Comparison of ENCODE assay signal across 24 mouse cellular contexts in the genomic region with DNA sequence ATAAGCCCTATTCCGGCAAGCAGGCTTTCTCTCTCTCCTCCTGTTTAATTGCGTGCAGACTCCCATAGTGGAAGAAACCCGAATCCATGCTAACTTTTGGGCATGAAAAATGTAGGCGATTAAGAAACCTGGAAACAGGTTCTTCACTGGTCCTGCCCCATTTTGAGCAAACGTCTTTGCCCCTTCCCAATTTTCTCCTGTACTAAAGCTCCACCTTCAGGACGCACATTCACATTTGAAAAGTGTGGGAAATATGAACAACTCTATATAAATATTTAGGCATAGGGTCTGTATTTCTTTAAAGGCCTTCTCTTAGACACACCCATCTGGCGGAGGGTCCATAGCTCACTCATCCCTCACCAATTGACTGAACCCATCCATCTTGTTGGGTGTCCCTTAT. TPM values are rescaled to one million over a fixed set of nuclear protein-coding genes. Genes with fewer than 3 reads are reported as not detected.
DNase-seq lines count a peak whose midpoint lies in the region; ATAC-seq and TF ChIP-seq lines count a peak whose summit lies in the region.
"Had no signal": no experiment of that assay in that cellular context is flagged by ENCODE, and none has a peak within 500 bp of the region (broad histone marks: within the 10 kb centered on the region; RNA-seq: fewer than 3 reads in every experiment).

No protein-coding gene starts in this region.

- no peaks in the 10 kb centered on the region for H3K4me1 ChIP-seq in heart, adult 2 months (ENCODE audit: control insufficient read depth, insufficient read depth, low read length)
- H3K4me1 ChIP-seq in heart, embryonic 10.5 days, result peaks cover 36% of the 10 kb centered on the region
- peaks cover 14% of the 10 kb centered on the region for H3K4me1 ChIP-seq in limb, embryonic 14.5 days (ENCODE audit: control insufficient read depth, insufficient read depth, low read length)
- peaks cover 34% of the 10 kb centered on the region for H3K4me1 ChIP-seq in limb, embryonic 10.5 days
- H3K4me1 ChIP-seq in MEL (ENCODE audit: control insufficient read depth in 1 of 2, insufficient read depth in 2 of 2, low read length in 2 of 2), result peaks cover 2 to 28% of the 10 kb centered on the region in 2 experiments

- H3K36me3 ChIP-seq in heart, adult 2 months (ENCODE audit: control insufficient read depth, insufficient read depth, low read length), result no peaks in the 10 kb centered on the region
- H3K36me3 ChIP-seq in heart, embryonic 10.5 days, result no peaks in the 10 kb centered on the region
- H3K36me3 ChIP-seq in limb, embryonic 14.5 days (ENCODE audit: control insufficient read depth, insufficient read depth, low read length), result no peaks in the 10 kb centered on the region
- no peaks in the 10 kb centered on the region for H3K36me3 ChIP-seq in limb, embryonic 10.5 days
- peaks cover 0 to 21% of the 10 kb centered on the region in 2 experiments; a peak in 2 of 4 replicates for H3K36me3 ChIP-seq in MEL (ENCODE audit: control insufficient read depth in 1 of 2, insufficient read depth in 2 of 2, low read length in 2 of 2)
- H3K36me3 ChIP-seq: embryonic facial prominence, embryonic 13.5 days; heart, embryonic 15.5 days; hindbrain, embryonic 10.5 days; limb, embryonic 13.5 days; lung, embryonic 15.5 days; neural tube, embryonic 13.5 days had no signal

- TF ChIP-seq RAD21 in MEL (IDR thresholded peaks at IDR 0.05; ENCODE audit: low read depth, low read length), result peak; percentile 46

- intact Hi-C loops in heart, adult 2 months (cut with DNase I), result loop anchor here (2.0 to 10.0 kb wide), 2 partner anchors 123 to 325 kb away; no protein-coding TSS in a partner anchor

- no peaks in the 10 kb centered on the region for H3K79me2 ChIP-seq in heart, adult 2 months (replicated peaks; ENCODE audit: control insufficient read depth, insufficient read depth, low read length)
- H3K79me2 ChIP-seq in MEL (ENCODE audit: control insufficient read depth, insufficient read depth, low read length, poor library complexity), result peaks cover 23% of the 10 kb centered on the region

- H3K27me3 ChIP-seq in heart, adult 2 months (ENCODE audit: control insufficient read depth, insufficient read depth, low read length), result peaks cover 23% of the 10 kb centered on the region
- peaks cover 47% of the 10 kb centered on the region for H3K27me3 ChIP-seq in heart, embryonic 10.5 days (ENCODE audit: insufficient read depth, poor library complexity, severe bottlenecking)
- peaks cover 38% of the 10 kb centered on the region for H3K27me3 ChIP-seq in limb, embryonic 14.5 days (ENCODE audit: control insufficient read depth, insufficient read depth, low read length)
- H3K27me3 ChIP-seq in limb, embryonic 10.5 days (ENCODE audit: low read depth, poor library complexity, severe bottlenecking), result peaks cover 51% of the 10 kb centered on the region
- H3K27me3 ChIP-seq in MEL (ENCODE audit: control insufficient read depth in 1 of 2, insufficient read depth in 2 of 2, low read length in 2 of 2), result no peaks in the 10 kb centered on the region

- DNase-seq in heart, adult 2 months, result no peak
- DNase-seq in heart, embryonic 10.5 days (ENCODE audit: low spot score), result no peak
- DNase-seq in limb, embryonic 14.5 days (ENCODE audit: low spot score), result peak; percentile 31
- DNase-seq in limb, embryonic 10.5 days (ENCODE audit: low spot score), result no peak
- DNase-seq in 416B (ENCODE audit: low read depth), result peak; percentile 15
- no peak for DNase-seq in MEL (ENCODE audit: low read depth, low spot score)
- DNase-seq in right cerebral cortex, postnatal 4 days, result no peak
- DNase-seq in spleen, adult 12 weeks (ENCODE audit: low spot score), result no peak
- DNase-seq: adrenal gland, postnatal 14 days; cerebellum, adult 2 months; gastrocnemius, postnatal 14 days; heart, adult 18-20 months; kidney, adult 9 months; kidney, postnatal 36 days; thymus, adult 18-20 months had no signal

- no peaks in the 10 kb centered on the region for H3K9me3 ChIP-seq in heart, embryonic 10.5 days
- H3K9me3 ChIP-seq in limb, embryonic 14.5 days (ENCODE audit: control insufficient read depth, low read length), result no peaks in the 10 kb centered on the region
- no peaks in the 10 kb centered on the region for H3K9me3 ChIP-seq in limb, embryonic 10.5 days (replicated peaks)
- no peaks in the 10 kb centered on the region for H3K9me3 ChIP-seq in MEL (replicated peaks; ENCODE audit: insufficient read depth, low read length)
- H3K9me3 ChIP-seq: embryonic facial prominence, embryonic 13.5 days; heart, embryonic 15.5 days; limb, embryonic 13.5 days; lung, embryonic 15.5 days; neural tube, embryonic 13.5 days had no signal

- no peak overlapping the region for H3K27ac ChIP-seq in heart, adult 2 months
- H3K27ac ChIP-seq in heart, embryonic 10.5 days, result no peak overlapping the region
- no peak overlapping the region for H3K27ac ChIP-seq in limb, embryonic 14.5 days (replicated peaks; ENCODE audit: low read depth, low read length)
- no peak overlapping the region for H3K27ac ChIP-seq in limb, embryonic 10.5 days
- peak overlapping the region; percentile 49; the same call in 1 of the 2 replicates for H3K27ac ChIP-seq in MEL (ENCODE audit: control insufficient read depth, low read depth, low read length)
- H3K27ac ChIP-seq: embryonic facial prominence, embryonic 13.5 days; heart, embryonic 15.5 days; hindbrain, embryonic 10.5 days; limb, embryonic 13.5 days; lung, embryonic 15.5 days; macrophage; neural tube, embryonic 13.5 days had no signal

- no peak for ATAC-seq in limb, embryonic 14.5 days (ENCODE audit: low FRiP score, low read depth)
- ATAC-seq: activated CD4-positive, CD25-positive, alpha-beta regulatory T cell, adult 4 months had no signal

- 65% methylated on average over 7 of the region's 7 CpGs for WGBS in heart, adult 2 months
- WGBS in heart, embryonic 10.5 days, result 65% methylated on average over 7 of the region's 7 CpGs
- 38% methylated on average over 7 of the region's 7 CpGs for WGBS in limb, embryonic 14.5 days
- WGBS in limb, embryonic 10.5 days, result 63% methylated on average over 7 of the region's 7 CpGs

- TF ChIP-seq POLR2A in heart, adult 2 months (IDR thresholded peaks at IDR 0.05; ENCODE audit: insufficient read depth, low read depth, low read length), result no peak
- TF ChIP-seq POLR2A in limb, embryonic 14.5 days (IDR thresholded peaks at IDR 0.05; ENCODE audit: borderline replicate concordance, extremely low read depth, insufficient read depth, insufficient read length), result no peak
- TF ChIP-seq POLR2A in MEL (IDR thresholded peaks at IDR 0.05; ENCODE audit: control insufficient read depth in 1 of 2, insufficient read depth in 1 of 2, low read depth in 1 of 2, low read length in 2 of 2, poor library complexity in 1 of 2), result no peak

- TF ChIP-seq CTCF in heart, adult 2 months (IDR thresholded peaks at IDR 0.05), result peak; percentile 40; the same call in 1 of the 2 replicates
- peak in 1 of 3 experiments; percentile 27; a peak in 2 of 6 replicates for TF ChIP-seq CTCF in MEL (IDR thresholded peaks at IDR 0.05 in 2 of 3, conservative IDR thresholded peaks at IDR 0.05 in 1 of 3; ENCODE audit: control insufficient read depth in 1 of 3, insufficient read depth in 1 of 3, low read depth in 2 of 3, low read length in 3 of 3, poor library complexity in 1 of 3, severe bottlenecking in 1 of 3)

- no peak overlapping the region for H3K9ac ChIP-seq in heart, adult 2 months (ENCODE audit: low read depth, low read length)
- H3K9ac ChIP-seq in limb, embryonic 14.5 days (ENCODE audit: low read depth, low read length, severe bottlenecking), result no peak overlapping the region
- H3K9ac ChIP-seq in MEL (ENCODE audit: control insufficient read depth, low read depth, low read length, poor library complexity, severe bottlenecking), result no peak overlapping the region
- H3K9ac ChIP-seq: embryonic facial prominence, embryonic 13.5 days; heart, embryonic 15.5 days; limb, embryonic 13.5 days; lung, embryonic 15.5 days; neural tube, embryonic 13.5 days had no signal

- H3K4me3 ChIP-seq in heart, adult 2 months, result no peak overlapping the region
- H3K4me3 ChIP-seq in heart, embryonic 10.5 days, result no peak overlapping the region
- no peak overlapping the region for H3K4me3 ChIP-seq in limb, embryonic 14.5 days (replicated peaks; ENCODE audit: low read length)
- H3K4me3 ChIP-seq in limb, embryonic 10.5 days, result no peak overlapping the region
- H3K4me3 ChIP-seq in MEL (ENCODE audit: control insufficient read depth in 1 of 2, insufficient read depth in 1 of 2, low read depth in 2 of 2, low read length in 2 of 2), result no peak overlapping the region
- H3K4me3 ChIP-seq: embryonic facial prominence, embryonic 13.5 days; heart, embryonic 15.5 days; hindbrain, embryonic 10.5 days; limb, embryonic 13.5 days; lung, embryonic 15.5 days; neural tube, embryonic 13.5 days had no signal

- no peak overlapping the region for H3K4me2 ChIP-seq in limb, embryonic 14.5 days (replicated peaks; ENCODE audit: low read depth, low read length, severe bottlenecking)
- H3K4me2 ChIP-seq: embryonic facial prominence, embryonic 13.5 days; heart, embryonic 15.5 days; limb, embryonic 13.5 days; lung, embryonic 15.5 days; midbrain, embryonic 11.5 days; neural tube, embryonic 13.5 days had no signal

- TF ChIP-seq EP300 in heart, adult 2 months (IDR thresholded peaks at IDR 0.05; ENCODE audit: insufficient read depth, low read depth, low read length), result no peak
- no peak for TF ChIP-seq EP300 in MEL (IDR thresholded peaks at IDR 0.05; ENCODE audit: low read depth in 1 of 2, low read length in 2 of 2)

TF ChIP-seq in MEL, 35 proteins besides CTCF, POLR2A, EP300 and RAD21:
- TF ChIP-seq SIN3A (IDR thresholded peaks at IDR 0.05; ENCODE audit: low read length) (no peak), ZC3H11A (IDR thresholded peaks at IDR 0.05; ENCODE audit: low read depth, low read length) (peak; percentile 8; the same call in 1 of the 2 replicates)

RNA-seq across cellular contexts. Expression of a gene that starts 2.8 kb away (rescaled TPM):
- 1 to 10 TPM; 2.0 to 2.3 TPM for total RNA-seq in heart, adult 2 months (2021)
- 0.84 and 1.3 TPM in 2 replicates for polyA plus RNA-seq in heart, adult 2 months (2012; rRNA removed)
- polyA plus RNA-seq in heart, embryonic 10.5 days (2016; fragmentation: Nextera tagmentation; extraction: Ambion mirVana), result 2.2 and 3.4 TPM in 2 replicates
- polyA plus RNA-seq in limb, embryonic 14.5 days (2012; rRNA removed), result 4.2 and 4.7 TPM in 2 replicates
- polyA plus RNA-seq in limb, embryonic 14.5 days (2014; fragmentation: Nextera tagmentation; extraction: Ambion mirVana), result 3.0 and 3.6 TPM in 2 replicates
- polyA plus RNA-seq in limb, embryonic 10.5 days (2016; fragmentation: Nextera tagmentation; extraction: Ambion mirVana), result 0.35 and 0.48 TPM in 2 replicates
- total RNA-seq in MEL (2012; rRNA removed), result 16.4 and 30.1 TPM in 2 replicates
- 10 to 100 TPM in 1 of 2 experiments, not detected in 1; 15.1 TPM for polyA plus RNA-seq in MEL (2012; ENCODE audit: insufficient read depth in 1 of 2, insufficient read length in 2 of 2, low read depth in 1 of 2, low replicate concordance in 2 of 2, missing spikeins in 1 of 2)

Comparison
In these comparisons a context has a peak if more than half of its experiments do, and no peak if none do; other contexts are left out.
1. DNase-seq: peak in limb, embryonic 14.5 days (single experiment) and 416B (single experiment); none in heart, adult 2 months (0 of 2), heart, embryonic 10.5 days (single experiment), limb, embryonic 10.5 days (single experiment), MEL (single experiment), right cerebral cortex, postnatal 4 days (single experiment) and spleen, adult 12 weeks (single experiment).